Comparison of ENCODE assay signal across 15 mouse cellular contexts in genomic region chr13:6634063-6634462, GRCm38 (mm10). TPM values are rescaled to one million over a fixed set of nuclear protein-coding genes. Genes with fewer than 3 reads are reported as not detected.
DNase-seq lines count a peak whose midpoint lies in the region; ATAC-seq and TF ChIP-seq lines count a peak whose summit lies in the region.
"Had no signal": no experiment of that assay in that cellular context is flagged by ENCODE, and none has a peak within 500 bp of the region (broad histone marks: within the 10 kb centered on the region; RNA-seq: fewer than 3 reads in every experiment).

No protein-coding gene starts in this region.

- WGBS in heart, embryonic 14.5 days = 48% methylated on average over 12 of the region's 12 CpGs
- 57% methylated on average over 12 of the region's 12 CpGs for WGBS in heart, embryonic 15.5 days
- WGBS in forebrain, embryonic 10.5 days = 85% methylated on average over 12 of the region's 12 CpGs

- H3K4me2 ChIP-seq in heart, embryonic 14.5 days (ENCODE audit: low read length) = peak overlapping the region; percentile 38
- peak overlapping the region; percentile 92 for H3K4me2 ChIP-seq in CH12.LX (ENCODE audit: insufficient read depth, low read depth, poor library complexity, severe bottlenecking)
- H3K4me2 ChIP-seq in heart, embryonic 15.5 days = peak overlapping the region; percentile 39
- H3K4me2 ChIP-seq: hindbrain, embryonic 14.5 days; kidney, embryonic 15.5 days; midbrain, embryonic 12.5 days had no signal

- TF ChIP-seq CTCF in CH12.LX (conservative IDR thresholded peaks at IDR 0.05 in 1 of 2, IDR thresholded peaks at IDR 0.05 in 1 of 2; ENCODE audit: low read depth in 2 of 2, low read length in 2 of 2) = no peak

- no peak for TF ChIP-seq RAD21 in CH12.LX (IDR thresholded peaks at IDR 0.05; ENCODE audit: low read depth, low read length)

- TF ChIP-seq EP300 in CH12.LX (IDR thresholded peaks at IDR 0.05; ENCODE audit: low read length) = no peak

- dilution Hi-C loops in CH12.LX (cut with MboI; ENCODE audit: extremely low pct_ligation_motif_present, extremely low pct_unique_long_range_greater_than_20kb, low sequenced_read_pairs) = no loop called here

- no peaks in the 10 kb centered on the region for H3K9me3 ChIP-seq in heart, embryonic 14.5 days (ENCODE audit: control insufficient read depth, low read length)
- H3K9me3 ChIP-seq in CH12.LX (replicated peaks; ENCODE audit: low read length) = no peaks in the 10 kb centered on the region
- H3K9me3 ChIP-seq in heart, embryonic 15.5 days (replicated peaks) = no peaks in the 10 kb centered on the region
- no peaks in the 10 kb centered on the region for H3K9me3 ChIP-seq in forebrain, embryonic 10.5 days
- H3K9me3 ChIP-seq: kidney, embryonic 15.5 days; midbrain, embryonic 12.5 days had no signal

- H3K4me3 ChIP-seq in heart, embryonic 14.5 days (ENCODE audit: control insufficient read depth in 1 of 2, insufficient read depth in 1 of 2, low read depth in 1 of 2, low read length in 2 of 2) = no peak overlapping the region
- peak overlapping the region; percentile 43 to 58 (median 55) for H3K4me3 ChIP-seq in CH12.LX (replicated peaks in 1 of 3; ENCODE audit: low read depth in 2 of 3, low read length in 2 of 3, poor library complexity in 1 of 3)
- H3K4me3 ChIP-seq in heart, embryonic 15.5 days = no peak overlapping the region
- no peak overlapping the region for H3K4me3 ChIP-seq in forebrain, embryonic 10.5 days
- H3K4me3 ChIP-seq: erythroblast, embryonic 14.5 days; kidney, embryonic 15.5 days; midbrain, embryonic 12.5 days had no signal

- peak overlapping the region; percentile 89 to 92 for H3K27ac ChIP-seq in heart, embryonic 14.5 days (replicated peaks in 1 of 2; ENCODE audit: control insufficient read depth in 1 of 2, insufficient read depth in 1 of 2, low read depth in 2 of 2, low read length in 2 of 2)
- H3K27ac ChIP-seq in CH12.LX (ENCODE audit: insufficient read depth, low read depth) = peak overlapping the region; percentile 99
- peak overlapping the region; percentile 93 for H3K27ac ChIP-seq in heart, embryonic 15.5 days
- no peak overlapping the region for H3K27ac ChIP-seq in forebrain, embryonic 10.5 days
- H3K27ac ChIP-seq: hindbrain, embryonic 14.5 days; kidney, embryonic 15.5 days; midbrain, embryonic 12.5 days had no signal

- no peak for ATAC-seq in heart, embryonic 14.5 days (ENCODE audit: insufficient number of reproducible peaks, insufficient read depth, low FRiP score, low read depth)
- no peak; the same call in 1 of the 2 replicates for ATAC-seq in heart, embryonic 15.5 days (replicated peaks; ENCODE audit: insufficient number of reproducible peaks, insufficient read depth, low FRiP score, low read depth)

- peak overlapping the region; percentile 62 for H3K9ac ChIP-seq in heart, embryonic 14.5 days (ENCODE audit: low read length)
- H3K9ac ChIP-seq in CH12.LX (ENCODE audit: insufficient read depth, low read depth) = peak overlapping the region; percentile 98
- peak overlapping the region; percentile 15; the same call in 1 of the 2 replicates for H3K9ac ChIP-seq in heart, embryonic 15.5 days
- H3K9ac ChIP-seq: hindbrain, embryonic 14.5 days; kidney, embryonic 15.5 days; midbrain, embryonic 12.5 days had no signal

- no peaks in the 10 kb centered on the region; the same call in none of the 2 replicates for H3K36me3 ChIP-seq in heart, embryonic 14.5 days (ENCODE audit: control insufficient read depth, insufficient read depth, low read length)
- H3K36me3 ChIP-seq in CH12.LX (replicated peaks in 1 of 2; ENCODE audit: control insufficient read depth in 1 of 2, insufficient read depth in 1 of 2, low read length in 1 of 2) = peaks cover 3 to 56% of the 10 kb centered on the region in 2 experiments
- no peaks in the 10 kb centered on the region for H3K36me3 ChIP-seq in heart, embryonic 15.5 days
- H3K36me3 ChIP-seq in forebrain, embryonic 10.5 days (replicated peaks) = no peaks in the 10 kb centered on the region
- H3K36me3 ChIP-seq: kidney, embryonic 15.5 days; midbrain, embryonic 12.5 days had no signal

- DNase-seq in adrenal gland, adult (ENCODE audit: inconsistent age in 2 of 2, low spot score in 1 of 2) = peak; percentile 52 to 84
- no peak for DNase-seq in adrenal gland, postnatal 25 days
- no peak for DNase-seq in heart, adult 8-10 months (ENCODE audit: low spot score)
- DNase-seq in CH12.LX (ENCODE audit: extremely low read depth) = no peak
- DNase-seq in forebrain, embryonic 10.5 days (ENCODE audit: extremely low spot score, low spot score) = no peak
- no peak for DNase-seq in cerebellum, adult 9-11 months
- DNase-seq: gastrocnemius, postnatal 25 days; liver had no signal

- no peaks in the 10 kb centered on the region for H3K27me3 ChIP-seq in heart, embryonic 14.5 days (ENCODE audit: control insufficient read depth, insufficient read depth, low read length)
- H3K27me3 ChIP-seq in CH12.LX (replicated peaks) = no peaks in the 10 kb centered on the region
- no peaks in the 10 kb centered on the region for H3K27me3 ChIP-seq in heart, embryonic 15.5 days
- no peaks in the 10 kb centered on the region for H3K27me3 ChIP-seq in forebrain, embryonic 10.5 days (ENCODE audit: poor library complexity, severe bottlenecking)
- H3K27me3 ChIP-seq: kidney, embryonic 15.5 days; midbrain, embryonic 12.5 days; Patski had no signal

- H3K4me1 ChIP-seq in heart, embryonic 14.5 days (ENCODE audit: control insufficient read depth in 2 of 2, insufficient read depth in 2 of 2, low read length in 2 of 2) = peaks cover 52 to 79% of the 10 kb centered on the region in 2 experiments
- peaks cover 15 to 75% of the 10 kb centered on the region in 2 experiments for H3K4me1 ChIP-seq in CH12.LX (ENCODE audit: control insufficient read depth in 1 of 2, insufficient read depth in 2 of 2)
- H3K4me1 ChIP-seq in heart, embryonic 15.5 days (replicated peaks) = peaks cover 78% of the 10 kb centered on the region
- H3K4me1 ChIP-seq in forebrain, embryonic 10.5 days = peaks cover 24% of the 10 kb centered on the region

- in situ Hi-C loops in CH12.LX (cut with MboI; ENCODE audit: low pct_ligation_motif_present, low pct_unique_long_range_greater_than_20kb, low sequenced_read_pairs) = loop anchor here (5.0 to 25.0 kb wide), 3 partner anchors 52 to 772 kb away; partner anchors contain the start of gene Klf6

- TF ChIP-seq POLR2A in CH12.LX (IDR thresholded peaks at IDR 0.05; ENCODE audit: low read depth, low read length) = peak; percentile 23

- peaks cover 70% of the 10 kb centered on the region for H3K79me2 ChIP-seq in CH12.LX (replicated peaks; ENCODE audit: control insufficient read depth, extremely low read depth, insufficient read depth, poor library complexity, severe bottlenecking)

TF ChIP-seq in CH12.LX, 34 proteins besides CTCF, POLR2A, EP300 and RAD21:
- TF ChIP-seq BHLHE40 (IDR thresholded peaks at IDR 0.05; ENCODE audit: low read depth, low read length) = peak; percentile 55
- no peak for TF ChIP-seq GABPA (IDR thresholded peaks at IDR 0.05; ENCODE audit: insufficient replicate concordance, low read depth, low read length)

RNA-seq across cellular contexts. Expression of gene Pfkp, which starts 14.5 kb away (rescaled TPM):
- total RNA-seq in adrenal gland, postnatal 25 days (2021) = 57.6 and 66.5 TPM in 2 replicates
- polyA plus RNA-seq in heart, embryonic 14.5 days (2014; fragmentation: Nextera tagmentation; extraction: Ambion mirVana) = 187 and 197 TPM in 2 replicates
- total RNA-seq in heart, adult 8-10 months (2022) = 10 to 100 TPM; 27.7 to 47.5 (median 33.5) TPM
- total RNA-seq in CH12.LX (2012; rRNA removed) (247 and 417 TPM in 2 replicates), CH12.LX (2014; rRNA removed) (204 and 211 TPM in 2 replicates)
- 239 and 265 TPM in 2 replicates for polyA plus RNA-seq in CH12.LX (2012; ENCODE audit: insufficient read length, low read depth)
- polyA plus RNA-seq in heart, embryonic 15.5 days (2015; fragmentation: Nextera tagmentation; extraction: Ambion mirVana) = 172 and 191 TPM in 2 replicates
- 11.0 and 12.5 TPM in 2 replicates for polyA plus RNA-seq in forebrain, embryonic 10.5 days (2016; fragmentation: Nextera tagmentation; extraction: Ambion mirVana)

Comparison
In these comparisons a context has a peak if more than half of its experiments do, and no peak if none do; other contexts are left out.
1. DNase-seq: peak in adrenal gland, adult (2 of 2); none in adrenal gland, postnatal 25 days (single experiment), heart, adult 8-10 months (single experiment), CH12.LX (single experiment), forebrain, embryonic 10.5 days (single experiment) and cerebellum, adult 9-11 months (single experiment).
2. H3K4me2 ChIP-seq: peak in every context shown above with its lines; median percentile 92 in CH12.LX; 39 in heart, embryonic 15.5 days; 38 in heart, embryonic 14.5 days.
3. H3K4me3 ChIP-seq: peak in CH12.LX (3 of 3); none in heart, embryonic 14.5 days (0 of 2), heart, embryonic 15.5 days (single experiment) and forebrain, embryonic 10.5 days (single experiment).
4. H3K9ac ChIP-seq: peak in every context shown above with its lines; median percentile 98 in CH12.LX; 62 in heart, embryonic 14.5 days; 15 in heart, embryonic 15.5 days.
5. RNA of gene Pfkp, which starts 14.5 kb away (polyA plus RNA-seq): 239 to 265 TPM in CH12.LX, 172 to 191 TPM in heart, embryonic 15.5 days and 187 to 197 TPM in heart, embryonic 14.5 days; 11.0 to 12.5 TPM in forebrain, embryonic 10.5 days; every median in the first group is over 10 times any median in the second.